Mouse (Mus musculus) lung, adult 2 months (tissue): ENCODE results near the gene Htra1.

ENCODE experiments used
- CTCF ChIP-seq: fragments of 200-500 bp; IDR thresholded peaks from 2 replicates; pipeline ENCODE4 v1.5.1; 2011; ENCODE audit warnings: mild to moderate bottlenecking, low read length, control low read depth; ENCODE audit not compliant: insufficient read depth
- POLR2A ChIP-seq: fragments of 200-500 bp; IDR thresholded peaks from 2 replicates; pipeline ENCODE4 v1.6.1; 2011; ENCODE audit warnings: low read depth, mild to moderate bottlenecking, control low read depth, low read length, borderline replicate concordance; ENCODE audit errors: extremely low read depth

DNA sequence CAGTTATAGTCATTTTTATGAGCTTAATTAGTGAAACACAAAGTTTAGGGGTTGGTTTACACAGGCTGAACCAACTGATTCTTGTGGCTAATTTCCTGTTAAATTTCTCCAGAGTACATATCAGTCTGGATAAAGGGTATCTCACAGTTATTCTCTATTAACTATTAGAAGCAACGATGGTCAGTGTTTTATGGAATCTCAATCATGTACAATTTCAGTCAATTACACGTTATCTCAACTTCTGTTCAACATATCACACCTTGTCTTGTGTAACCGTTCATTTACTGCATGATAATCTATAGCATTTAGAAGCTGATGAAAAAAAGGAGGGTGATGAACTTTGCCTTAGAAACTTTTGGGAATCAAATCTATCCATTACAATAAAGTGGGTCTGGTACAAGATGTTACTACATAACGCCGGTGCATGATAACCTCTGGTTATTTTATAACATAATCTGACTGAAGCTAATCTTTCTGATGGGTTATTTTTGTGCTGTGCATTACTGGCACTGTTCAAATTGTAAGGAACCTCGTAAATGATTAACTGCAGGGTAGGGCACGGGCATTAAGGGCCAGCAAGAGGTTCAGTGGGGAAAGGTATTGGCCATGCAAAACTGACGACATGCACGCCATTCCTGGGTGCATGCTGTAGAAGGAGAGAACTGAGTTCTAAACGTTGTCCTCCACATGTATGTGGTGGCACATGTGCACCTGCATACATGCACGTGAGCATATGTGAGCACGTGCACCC, 66.2 kb downstream of the Htra1 start:
- TF ChIP-seq CTCF (no peak), POLR2A (no peak)
